Mouse (Mus musculus) left cerebral cortex, adult 8-10 months (tissue): Measurements from ENCODE around the gene Mylip. TPM values are rescaled to one million over a fixed set of nuclear protein-coding genes. Genes with fewer than 3 reads are reported as not detected.

Experiments
- DNase-seq, 2 experiments: peaks; one replicate each; pipeline ENCODE4 v3.0.0; 2022; ENCODE audit warnings: low spot score in 2 of 2
- total RNA-seq, 4 experiments: library from RNA; stranded (reverse); gene quantifications; 2 replicates each; pipeline ENCODE4 v1.2.4; 2022

Gene Mylip
- total RNA-seq, 4 experiments from 2014 or later = 12.6 to 19.8 (median 15.1) TPM

GRCm38 (mm10) chr13:45423905-45424304, 34.4 kb downstream of the Mylip start:
- DNase-seq = no peak

DNA sequence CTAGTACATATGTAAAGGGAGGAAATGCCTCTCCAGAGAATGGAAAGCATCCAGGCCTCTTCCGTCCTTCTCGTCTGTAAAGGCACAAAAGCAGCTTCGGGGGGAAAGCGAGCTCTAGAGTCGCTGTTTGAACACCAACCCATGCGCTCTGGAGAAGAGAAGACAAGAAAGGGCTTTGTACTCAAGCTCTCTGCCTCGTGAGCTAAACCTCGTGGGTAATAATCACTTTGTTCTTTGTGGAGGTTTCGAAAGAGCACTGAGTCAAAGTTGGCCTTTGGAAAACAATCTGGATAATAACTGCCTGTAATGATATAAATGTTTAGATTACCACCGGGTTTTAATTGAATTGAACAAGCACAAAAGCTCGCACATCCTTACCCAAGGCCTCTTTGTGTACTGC, 39.7 kb downstream of the Mylip start:
- DNase-seq = no peak

- no peak for DNase-seq
These were observed 47.6 kb downstream of the Mylip start for GRCm38 (mm10) chr13:45437134-45437533.

DNA sequence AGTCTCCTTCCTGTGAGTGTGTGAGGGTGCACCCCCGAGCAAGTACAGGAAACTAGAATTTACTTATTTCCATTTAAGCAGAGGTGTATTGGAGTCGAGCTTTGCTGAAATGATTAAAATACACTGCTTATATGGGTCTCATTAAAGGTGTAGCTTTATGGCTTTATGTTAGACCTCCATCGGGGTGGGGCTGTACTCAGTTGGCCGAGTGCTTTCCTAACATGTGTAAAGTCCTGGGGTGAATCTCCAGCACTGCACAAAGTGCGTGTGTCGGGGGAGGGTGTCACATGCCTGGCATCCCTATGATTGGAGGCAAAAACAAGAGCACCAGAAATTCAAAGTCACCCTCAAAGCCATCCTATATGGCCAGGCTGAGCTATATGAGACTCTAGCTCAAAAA, 49.3 kb downstream of the Mylip start:
- no peak for DNase-seq

DNA sequence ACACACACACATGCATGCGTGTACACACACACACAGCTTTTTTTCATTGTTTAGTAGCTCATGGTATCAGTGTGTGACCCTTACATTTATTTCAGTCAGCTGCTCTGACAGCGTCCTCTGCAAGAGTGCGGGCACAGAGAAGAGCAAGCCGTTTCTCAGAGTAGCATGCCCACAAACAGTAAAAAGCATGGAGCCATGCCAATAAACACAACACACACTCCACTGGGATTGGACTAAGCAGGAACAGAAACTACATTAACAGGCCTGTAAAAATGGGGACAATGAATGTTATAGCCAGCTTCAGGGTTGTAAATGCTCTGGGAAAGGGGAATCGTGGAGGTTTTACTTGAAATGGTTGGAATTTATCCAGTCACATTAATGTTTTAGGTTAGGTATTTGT, 50.7 kb downstream of the Mylip start:
- no peak for DNase-seq

- DNase-seq = no peak
These were observed 52.9 kb downstream of the Mylip start for GRCm38 (mm10) chr13:45442451-45442850.

DNA sequence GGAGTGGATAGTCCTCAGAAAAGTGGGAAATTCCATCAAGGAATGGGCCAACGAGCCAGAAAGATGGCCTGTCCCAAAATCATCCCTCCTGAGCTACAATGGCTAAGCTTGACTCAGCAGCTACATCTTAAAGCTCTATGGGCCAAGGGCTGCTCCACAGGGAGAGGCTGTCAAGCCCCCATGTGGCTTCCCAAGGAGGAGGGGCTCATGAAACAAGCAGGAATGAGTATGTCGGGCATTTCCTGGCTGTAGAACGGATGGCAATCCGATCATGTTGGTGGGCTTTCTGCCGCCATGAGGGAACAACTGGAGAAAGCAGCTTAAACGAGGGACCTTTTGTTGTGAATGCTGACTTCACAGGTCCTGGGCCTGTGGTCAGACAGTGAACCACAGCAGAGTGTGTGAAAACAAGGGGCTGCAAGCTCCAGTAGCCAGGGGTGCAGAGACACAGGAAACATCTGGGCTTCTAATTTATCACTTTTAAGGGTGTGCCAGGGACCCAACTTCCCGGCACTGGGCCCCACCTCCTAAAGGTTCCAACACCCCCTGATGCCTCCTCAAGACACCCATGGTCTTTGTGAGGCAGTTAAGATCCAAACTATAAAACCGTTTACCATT, 53.5 kb downstream of the Mylip start:
- DNase-seq = no peak

- DNase-seq = no peak
These were observed 54.7 kb downstream of the Mylip start for GRCm38 (mm10) chr13:45444220-45444619.

DNA sequence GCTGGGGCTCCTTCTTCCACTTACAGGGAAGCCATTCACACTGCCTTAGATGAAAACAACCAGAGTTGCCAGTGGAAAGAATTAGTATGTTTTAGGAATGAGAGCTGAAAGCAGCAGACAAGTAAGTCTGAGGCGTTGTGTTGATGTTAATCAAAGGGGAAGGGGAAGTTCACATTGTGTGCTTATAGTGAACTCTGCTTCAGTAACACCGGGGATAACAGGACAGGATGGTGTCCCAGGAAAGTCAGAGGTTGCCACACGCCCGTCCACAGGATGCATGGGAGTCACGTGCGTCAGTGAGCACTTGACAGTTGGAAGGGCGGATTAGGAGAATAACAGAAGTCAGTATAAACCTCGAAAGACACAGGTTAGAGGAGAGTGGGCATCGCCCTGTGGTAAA, 55.1 kb downstream of the Mylip start:
- DNase-seq = no peak

- DNase-seq = no peak
These were observed 57.1 kb downstream of the Mylip start for GRCm38 (mm10) chr13:45446636-45447035.

DNA sequence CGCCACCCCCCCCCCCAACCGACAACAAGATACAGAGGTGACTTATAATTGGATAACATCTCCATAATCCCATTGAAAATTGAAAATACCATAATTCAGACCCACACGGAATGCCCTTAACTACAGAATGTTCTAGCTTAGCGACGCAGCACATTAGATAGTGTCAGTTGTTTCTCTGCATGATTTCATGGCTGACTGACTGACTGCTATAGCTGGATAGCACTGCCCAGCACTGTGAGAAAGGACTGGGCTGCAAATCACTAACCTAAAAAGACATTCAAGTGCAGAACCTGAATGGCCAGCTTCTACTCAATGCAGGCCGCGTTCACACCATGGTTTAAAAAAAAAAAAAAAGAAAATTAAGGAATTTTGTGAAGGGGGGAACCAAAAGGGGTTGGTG, 62.9 kb downstream of the Mylip start:
- no peak for DNase-seq

DNA sequence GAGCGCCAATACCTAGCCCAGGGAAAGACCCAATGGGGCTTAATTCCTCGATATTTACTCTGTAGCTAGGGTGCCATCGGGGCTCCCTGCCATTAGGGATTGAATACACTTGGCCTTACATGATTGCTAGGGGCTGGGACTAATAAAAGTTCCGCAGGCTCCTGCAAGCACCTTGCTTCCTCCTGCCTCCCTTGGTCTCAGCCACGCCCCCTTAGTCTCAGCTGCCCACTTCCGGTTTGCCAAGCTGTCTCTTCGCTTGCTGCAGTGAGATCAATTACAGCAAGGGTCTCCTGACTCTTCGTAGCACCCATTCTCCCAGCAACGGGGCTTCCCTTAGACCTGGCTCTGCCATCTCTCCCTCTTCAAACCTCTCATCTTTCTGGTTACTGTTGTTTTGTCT, 63.5 kb downstream of the Mylip start:
- no peak for DNase-seq

- DNase-seq = no peak
These were observed 64.5 kb downstream of the Mylip start for GRCm38 (mm10) chr13:45454044-45454443.

DNA sequence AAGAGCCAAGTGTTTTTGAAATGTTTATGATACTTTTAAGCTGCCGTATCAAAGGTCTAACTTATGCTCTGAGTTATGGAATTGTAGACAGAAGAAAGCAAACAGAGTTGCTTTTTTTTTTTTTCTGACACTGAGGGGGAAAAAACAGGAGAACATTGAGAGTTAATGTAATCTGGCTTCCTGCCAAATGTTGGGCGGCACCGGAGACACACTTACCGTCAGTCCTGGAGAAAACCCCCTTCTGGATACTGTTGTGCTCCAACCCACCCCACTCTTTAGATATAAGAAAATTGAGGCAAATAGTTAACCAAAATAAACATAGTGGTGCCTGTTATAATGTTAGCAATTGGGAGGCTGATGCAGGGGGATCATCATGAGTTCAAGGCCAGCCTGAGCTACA, 65.1 kb downstream of the Mylip start:
- DNase-seq = no peak

DNA sequence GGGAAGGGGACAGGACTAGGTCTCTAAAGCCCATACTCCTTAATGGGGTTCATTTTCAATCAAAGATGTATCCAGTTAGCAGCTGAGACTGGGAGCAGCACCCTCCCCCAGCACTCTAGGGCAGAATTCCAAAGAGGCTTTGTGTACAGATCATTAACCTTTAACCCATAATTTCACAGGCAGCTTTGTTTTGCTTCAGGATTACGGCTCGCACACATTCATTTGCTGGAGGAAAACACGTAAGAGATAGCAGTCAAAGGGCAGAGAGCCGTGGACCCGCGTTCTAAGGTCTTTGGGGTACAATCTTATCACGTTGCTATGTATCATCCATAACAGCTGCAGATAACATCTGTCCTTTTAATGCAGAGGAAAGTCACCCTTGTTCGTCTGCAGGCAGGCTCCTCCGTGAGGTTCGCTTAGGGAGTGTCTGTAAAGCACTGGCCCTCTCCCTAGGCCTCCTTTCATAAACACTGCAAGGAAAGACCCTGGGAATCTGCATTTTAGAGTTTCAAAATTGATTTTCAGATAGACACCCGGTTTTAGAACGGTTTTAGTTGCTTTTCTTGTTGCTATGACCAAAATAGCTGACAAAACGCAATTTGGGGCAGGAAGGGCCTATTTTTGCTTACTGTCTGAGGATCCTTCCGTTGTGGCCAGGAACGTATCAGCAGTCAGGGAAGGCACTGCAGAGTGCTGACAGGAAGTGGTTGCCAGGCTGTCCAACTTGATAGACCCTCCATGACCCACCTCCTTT, 65.7 kb downstream of the Mylip start:
- DNase-seq = no peak

GRCm38 (mm10) chr13:45455862-45456192, 66.3 kb downstream of the Mylip start:
- no peak for DNase-seq

- no peak for DNase-seq
These were observed 67.9 kb downstream of the Mylip start for GRCm38 (mm10) chr13:45457459-45457858.

GRCm38 (mm10) chr13:45460177-45460576, 70.6 kb downstream of the Mylip start:
- DNase-seq = no peak

- DNase-seq = no peak
These were observed 71.9 kb downstream of the Mylip start for GRCm38 (mm10) chr13:45461370-45461958.
